Mouse (Mus musculus): Measurements from ENCODE around the gene Pmis2. TPM values are rescaled to one million over a fixed set of nuclear protein-coding genes. Genes with fewer than 3 reads are reported as not detected.
A peak's percentile ranks its signal among the peaks of the same experiment; 100 is the strongest.

The Pmis2 gene
- total RNA-seq, 2 experiments from 2014 or later, result 2.3 to 2.6 TPM

- DNase-seq, result no peak
- intact Hi-C loops (cut with DNase I; ENCODE audit: low total_unique reads), result no loop called here
These were observed 35.0 kb downstream of the Pmis2 start for GRCm38 (mm10) chr7:30636395-30636794.

DNA sequence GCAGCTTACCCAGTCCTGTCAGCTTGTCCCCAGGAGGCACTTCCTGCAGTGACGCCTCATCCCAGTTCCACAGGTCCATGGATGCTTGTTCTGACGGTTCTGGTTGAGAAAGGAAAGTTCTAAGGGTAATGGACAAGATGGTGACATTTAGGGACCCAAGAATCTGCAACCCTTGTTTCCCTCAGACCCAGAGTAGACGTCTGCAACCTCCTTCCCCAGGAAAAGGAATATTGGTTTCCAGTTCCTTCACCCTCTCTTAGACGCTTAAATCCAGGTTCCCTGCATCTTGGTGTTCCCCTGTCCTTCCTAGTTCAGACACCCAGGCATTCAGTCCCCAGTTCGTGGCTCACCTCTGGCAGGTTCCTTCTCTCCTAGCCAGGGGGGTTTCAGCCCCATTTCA is 35.7 kb downstream of the Pmis2 start, which contains the start of gene Etv2:
TSS of gene Etv2 (minus strand) at position 101 of the 400 bp plus-strand sequence.
- DNase-seq, result no peak
- intact Hi-C loops (cut with DNase I; ENCODE audit: low total_unique reads), result no loop called here

DNA sequence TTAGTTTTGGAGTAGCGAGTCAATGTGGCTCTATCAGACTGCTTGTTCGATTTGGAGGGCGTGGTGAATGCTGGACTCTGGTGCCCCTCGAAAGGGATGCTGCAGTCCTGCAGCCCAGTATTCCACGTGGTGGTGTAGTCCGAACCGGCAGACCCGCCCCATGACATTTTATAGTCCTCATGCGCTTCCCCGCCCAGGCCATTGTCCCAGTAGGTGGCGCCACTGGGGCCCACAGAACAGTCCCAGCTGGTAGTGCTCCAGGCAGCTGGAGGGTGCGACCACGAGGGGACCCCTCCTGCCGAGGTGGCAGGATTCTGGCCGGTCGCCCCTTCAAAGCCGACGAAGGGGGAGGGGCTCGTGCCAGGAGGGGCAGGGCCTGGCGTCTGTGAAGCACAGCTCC is 36.8 kb downstream of the Pmis2 start:
- peak; percentile 30 for DNase-seq
- intact Hi-C loops (cut with DNase I; ENCODE audit: low total_unique reads), result no loop called here

- no peak for DNase-seq
- intact Hi-C loops (cut with DNase I; ENCODE audit: low total_unique reads), result no loop called here
These were observed 37.5 kb downstream of the Pmis2 start for GRCm38 (mm10) chr7:30633762-30634412.

- intact Hi-C loops (cut with DNase I; ENCODE audit: low total_unique reads), result no loop called here
- no peak for DNase-seq
These were observed 42.4 kb downstream of the Pmis2 start for GRCm38 (mm10) chr7:30629013-30629412.

DNA sequence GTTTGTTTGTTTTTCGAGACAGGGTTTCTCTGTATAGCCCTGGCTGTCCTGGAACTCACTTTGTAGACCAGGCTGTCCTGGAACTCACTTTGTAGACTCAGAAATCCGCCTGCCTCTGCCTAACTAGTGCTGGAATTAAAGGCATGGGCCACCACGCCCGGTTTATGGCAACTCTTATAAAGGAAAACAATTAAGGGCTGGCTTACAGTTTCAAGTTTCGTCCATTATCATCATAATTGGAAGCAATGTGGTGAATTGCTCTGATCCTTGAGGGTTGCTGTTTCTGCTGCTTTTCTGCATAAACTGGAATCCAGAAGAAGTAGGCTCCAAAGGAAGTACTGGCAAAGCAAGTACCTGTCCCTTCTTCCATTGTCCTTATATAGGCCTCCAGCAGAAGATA is 44.8 kb downstream of the Pmis2 start:
- DNase-seq, result no peak
- intact Hi-C loops (cut with DNase I; ENCODE audit: low total_unique reads), result no loop called here

DNA sequence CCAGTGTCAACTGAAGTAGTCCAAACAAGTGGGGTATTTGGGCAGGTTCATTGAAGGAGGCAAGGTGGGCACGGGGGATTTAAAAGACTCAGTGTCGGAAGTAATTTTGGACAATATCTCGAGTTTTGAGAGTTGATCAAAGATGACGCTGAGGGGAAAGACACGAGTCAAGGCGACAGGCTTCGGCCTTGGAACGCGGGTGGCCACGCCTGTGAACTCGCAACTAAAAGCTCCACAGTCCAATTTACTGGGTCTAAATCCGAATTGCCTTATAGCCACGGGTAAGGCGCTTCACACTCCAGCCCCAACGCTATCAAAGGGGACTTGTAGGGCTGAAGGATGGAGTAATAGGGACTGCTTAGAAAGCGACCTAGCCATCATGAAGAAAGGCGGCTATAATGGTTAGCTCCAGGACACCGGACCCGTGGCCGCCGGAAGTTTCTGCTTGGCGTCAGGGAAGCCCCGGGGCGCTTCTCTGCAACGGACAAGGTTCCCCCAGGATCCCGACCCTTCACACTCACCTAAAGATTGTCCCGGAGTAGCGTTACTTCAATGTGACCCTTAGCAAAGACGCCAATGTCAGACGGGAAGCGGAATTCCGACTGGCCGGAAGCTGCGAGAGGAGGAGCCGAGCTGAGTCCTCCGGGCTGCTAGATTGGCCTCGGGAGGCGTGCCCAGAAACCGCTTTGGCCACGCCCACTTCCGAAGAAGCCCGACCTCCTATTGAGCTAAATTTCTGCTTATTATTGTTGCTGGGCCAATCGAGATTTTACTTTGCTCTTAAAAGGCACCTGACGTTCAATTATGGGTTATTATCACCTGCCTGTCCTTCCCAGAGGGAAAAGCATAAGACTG is 45.6 kb downstream of the Pmis2 start, which contains the start of gene Cox6b1:
TSS of gene Cox6b1 (minus strand) at position 622 of the 855 bp plus-strand sequence.
- intact Hi-C loops (cut with DNase I; ENCODE audit: low total_unique reads), result no loop called here
- DNase-seq, result peak; percentile 87

Other genes with a start within 250 kb of the Pmis2 start
- under 1 TPM; 0.21 to 0.33 TPM for gene Nfkbid, start 249.9 kb downstream of the Pmis2 start, total RNA-seq (2021)
- gene Aplp1, start 226.1 kb downstream of the Pmis2 start, total RNA-seq (2021), result 1 to 10 TPM; 1.9 to 2.3 TPM
- gene Kirrel2, start 213.9 kb downstream of the Pmis2 start, total RNA-seq (2021), result not detected
- not detected for gene Nphs1, start 213.3 kb downstream of the Pmis2 start, total RNA-seq (2021)
- not detected for gene Prodh2, start 178.0 kb downstream of the Pmis2 start, total RNA-seq (2021)
- 1 to 10 TPM in 1 of 2 experiments, under 1 TPM in 1; 0.98 to 2.4 TPM for gene Arhgap33, start 136.5 kb downstream of the Pmis2 start, total RNA-seq (2021)
- 100 to 1,000 TPM; 455 to 476 TPM for gene Hspb6, start 119.4 kb downstream of the Pmis2 start, total RNA-seq (2021)
- 1 to 10 TPM; 3.9 to 4.8 TPM for gene Proser3, start 119.3 kb downstream of the Pmis2 start, total RNA-seq (2021)
- gene Lin37, start 111.8 kb downstream of the Pmis2 start, total RNA-seq (2021), result 1 to 10 TPM; 8.4 to 9.1 TPM
- gene U2af1l4, start 108.3 kb downstream of the Pmis2 start, total RNA-seq (2021), result 10 to 100 TPM; 49.6 to 50.1 TPM
- 1 to 10 TPM in 1 of 2 experiments, under 1 TPM in 1; 0.74 to 1.7 TPM for gene Gm49396, start 108.3 kb downstream of the Pmis2 start, total RNA-seq (2021)
- 10 to 100 TPM; 83.4 to 92.7 TPM for gene Psenen, start 108.0 kb downstream of the Pmis2 start, total RNA-seq (2021)
- under 1 TPM; 0.60 to 0.88 TPM for gene Igflr1, start 106.2 kb downstream of the Pmis2 start, total RNA-seq (2021)
- gene Kmt2b, start 82.9 kb downstream of the Pmis2 start, total RNA-seq (2021), result 10 to 100 TPM; 14.1 to 15.2 TPM
- gene Zbtb32, start 72.7 kb downstream of the Pmis2 start, total RNA-seq (2021), result not detected
- under 1 TPM; 0.14 to 0.16 TPM for gene Upk1a, start 58.8 kb downstream of the Pmis2 start, total RNA-seq (2021)
- gene Cox6b1, start 45.5 kb downstream of the Pmis2 start, total RNA-seq (2021), result 1,000 to 10,000 TPM; 1,322 to 1,882 TPM
- not detected for gene Etv2, start 35.8 kb downstream of the Pmis2 start, total RNA-seq (2021)
- 10 to 100 TPM; 35.4 to 37.3 TPM for gene Rbm42, start 21.3 kb downstream of the Pmis2 start, total RNA-seq (2021)
- gene Haus5, start 6.6 kb downstream of the Pmis2 start, total RNA-seq (2021), result 1 to 10 TPM; 2.8 to 2.9 TPM
- gene 2200002J24Rik, start 27.3 kb upstream of the Pmis2 start, total RNA-seq (2021), result not detected
- gene Atp4a, start 40.6 kb upstream of the Pmis2 start, total RNA-seq (2021), result under 1 TPM; 0.16 to 0.41 TPM
- gene Tmem147, start 57.9 kb upstream of the Pmis2 start, total RNA-seq (2021), result 100 to 1,000 TPM; 222 to 233 TPM
- not detected for gene Gapdhs, start 72.1 kb upstream of the Pmis2 start, total RNA-seq (2021)
- 1 to 10 TPM; 3.7 to 4.1 TPM for gene Sbsn, start 79.9 kb upstream of the Pmis2 start, total RNA-seq (2021)
- gene Dmkn, start 92.2 kb upstream of the Pmis2 start, total RNA-seq (2021), result under 1 TPM in 1 of 2 experiments, not detected in 1; 0.57 TPM
- 1 to 10 TPM; 3.4 to 3.6 TPM for gene Krtdap, start 116.3 kb upstream of the Pmis2 start, total RNA-seq (2021)
- gene Ffar2, start 152.2 kb upstream of the Pmis2 start, total RNA-seq (2021), result under 1 TPM in 1 of 2 experiments, not detected in 1; 0.16 TPM
- gene Ffar3, start 184.6 kb upstream of the Pmis2 start, total RNA-seq (2021), result not detected
- gene Ffar1, start 190.0 kb upstream of the Pmis2 start, total RNA-seq (2021), result not detected
- under 1 TPM in 1 of 2 experiments, not detected in 1; 0.29 TPM for gene Cd22, start 208.7 kb upstream of the Pmis2 start, total RNA-seq (2021)
- gene Mag, start 243.3 kb upstream of the Pmis2 start, total RNA-seq (2021), result 1 to 10 TPM; 3.5 to 9.6 TPM

Measured in gastrocnemius, postnatal 14 days (tissue).